Mouse (Mus musculus): Measurements from ENCODE around the gene Cramp1l.

GRCm38 (mm10) chr17:24953291-24953690, 62.3 kb downstream of the Cramp1l start:
- no peak for TF ChIP-seq CTCF (IDR thresholded peaks at IDR 0.05; ENCODE audit: low read depth, low read length)
- TF ChIP-seq TAL1 (conservative IDR thresholded peaks at IDR 0.05; ENCODE audit: low read depth, low read length) = no peak
- TF ChIP-seq GATA1 (IDR thresholded peaks at IDR 0.05; ENCODE audit: borderline replicate concordance, low read length) = no peak
- no peak for TF ChIP-seq GATA2 (IDR thresholded peaks at IDR 0.05; ENCODE audit: borderline replicate concordance, low read depth, low read length)
- no peak for TF ChIP-seq POLR2AphosphoS5 (IDR thresholded peaks at IDR 0.05; ENCODE audit: insufficient replicate concordance, low read depth, low read length)

Data from G1E (cell line).